Mouse (Mus musculus) gastrocnemius, adult 18-20 months (tissue): ENCODE data around the gene Fzd7. TPM values are rescaled to one million over a fixed set of nuclear protein-coding genes. Genes with fewer than 3 reads are reported as not detected.
A peak's percentile ranks its signal among the peaks of the same experiment; 100 is the strongest.
"Not testable (repeated sequence)": the region's sequence is repeated elsewhere in the genome, so short reads cannot be mapped to it uniquely, and the experiment has no call there.

ENCODE experiments used
- DNase-seq: peaks from one replicate; pipeline ENCODE4 v3.0.0; 2021; ENCODE audit warnings: low spot score
- long read RNA-seq, 2 experiments: library from polyadenylated mRNA; stranded (forward); transcript quantifications; one replicate each; pipeline ENCODE4 v2.0.0; 2021
- total RNA-seq, 2 experiments: library from RNA; stranded (reverse); gene quantifications; 2 replicates each; pipeline ENCODE4 v1.2.3; 2021

The Fzd7 gene
- 10 to 100 TPM; 25.9 to 52.4 TPM for total RNA-seq
- long read RNA-seq, experiment 1, full-length matches to known transcripts, result 19 of 20 reads
- long read RNA-seq, experiment 1, partial matches to known transcripts, result 0 of 20 reads
- long read RNA-seq, experiment 1, other reads (novel, unspliced or antisense), result 1 of 20 reads
- long read RNA-seq, experiment 2, full-length matches to known transcripts, result 36 of 37 reads
- long read RNA-seq, experiment 2, partial matches to known transcripts, result 0 of 37 reads
- long read RNA-seq, experiment 2, other reads (novel, unspliced or antisense), result 1 of 37 reads

- DNase-seq, result peak; percentile 72
These were observed at the start of gene Fzd7 for GRCm38 (mm10) chr1:59482331-59482695. Gene Fzd7 (plus strand): TSS chr1:59482424.

- no peak for DNase-seq
These were observed 48.9 kb upstream of the Fzd7 start for GRCm38 (mm10) chr1:59433296-59433695.

GRCm38 (mm10) chr1:59434071-59434470 lies 48.2 kb upstream of the Fzd7 start:
- peak; percentile 64 for DNase-seq

DNA sequence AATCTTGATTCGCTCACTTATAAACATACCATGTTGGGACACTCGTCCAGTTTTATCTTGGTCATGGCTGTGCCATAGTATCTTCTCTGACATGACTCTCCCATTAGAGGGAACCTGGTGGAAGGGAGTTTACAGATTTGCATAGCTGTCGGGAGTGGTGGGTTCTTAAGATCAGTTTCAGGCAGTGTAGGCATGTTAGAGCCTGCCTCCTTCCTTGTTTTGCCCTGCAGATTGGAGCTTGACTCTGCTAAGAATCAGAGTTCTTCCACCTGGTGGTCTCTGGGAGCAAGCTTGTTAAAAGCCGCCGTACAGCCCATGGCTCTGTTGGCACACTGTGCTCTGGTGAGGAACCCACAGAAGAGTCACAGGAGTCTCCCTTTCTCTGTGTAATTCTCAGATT lies 47.0 kb upstream of the Fzd7 start:
- no peak for DNase-seq

- DNase-seq, result no peak
These were observed 45.9 kb upstream of the Fzd7 start for GRCm38 (mm10) chr1:59436321-59436720.

- no peak for DNase-seq
These were observed 44.3 kb upstream of the Fzd7 start for GRCm38 (mm10) chr1:59437927-59438326.

DNA sequence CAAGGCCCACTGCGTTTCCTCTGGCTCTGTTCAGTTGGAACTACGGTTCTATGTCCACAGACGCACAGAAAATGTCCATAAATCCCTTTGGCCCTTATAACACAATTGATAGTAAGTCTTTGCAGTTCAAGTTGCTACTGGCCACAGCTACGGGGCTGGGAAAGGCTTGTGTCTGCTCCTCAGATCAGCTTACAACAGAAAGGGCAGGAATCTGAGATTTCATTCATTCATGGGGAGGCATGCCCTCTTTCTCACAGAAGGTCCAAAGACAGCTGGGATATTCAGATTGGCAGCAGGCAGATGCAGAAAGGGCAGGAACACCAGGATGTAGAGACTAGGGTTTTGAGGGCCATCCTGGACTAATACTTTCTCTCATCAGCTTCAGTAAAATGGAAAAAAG lies 43.9 kb upstream of the Fzd7 start:
- DNase-seq, result no peak

DNA sequence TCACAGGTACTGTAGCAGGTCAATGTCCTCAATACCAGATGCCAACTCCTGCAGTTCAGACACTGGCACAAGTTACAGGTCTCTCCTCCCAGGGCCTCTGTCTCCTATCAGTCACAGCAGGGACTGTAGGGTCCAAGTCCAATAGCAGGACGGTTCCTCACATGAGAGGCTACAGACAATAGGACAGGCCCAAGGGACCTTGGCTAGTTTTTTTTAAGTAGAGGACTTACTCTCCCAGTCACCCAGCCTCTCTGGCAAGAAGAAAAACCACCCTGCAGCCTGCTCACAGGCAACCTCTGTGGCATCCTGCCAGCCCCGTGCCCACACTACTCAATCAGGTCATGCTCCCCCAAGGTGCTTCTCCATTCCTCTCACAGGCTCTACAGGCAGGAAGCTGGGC lies 43.0 kb upstream of the Fzd7 start:
- DNase-seq, result no peak

DNA sequence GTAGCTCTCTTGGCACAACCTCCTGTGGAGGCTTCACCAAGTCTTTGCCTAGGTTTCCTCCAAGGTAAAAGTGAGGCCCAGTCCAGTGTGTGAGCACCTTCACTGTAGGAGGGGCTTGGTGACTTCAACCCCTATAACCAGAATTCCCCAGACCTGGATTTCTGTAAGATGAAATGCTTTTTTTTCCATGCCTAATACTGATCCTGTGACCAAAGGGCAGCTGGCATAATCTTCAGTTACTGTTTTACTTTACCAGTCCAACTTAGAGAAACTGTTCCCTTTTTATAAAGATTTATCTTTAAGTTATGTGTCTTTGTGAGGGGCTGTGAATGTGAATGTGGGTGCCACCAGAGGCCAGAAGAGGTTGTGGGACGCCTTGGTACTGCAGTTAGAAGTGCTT lies 42.3 kb upstream of the Fzd7 start:
- no peak for DNase-seq

DNA sequence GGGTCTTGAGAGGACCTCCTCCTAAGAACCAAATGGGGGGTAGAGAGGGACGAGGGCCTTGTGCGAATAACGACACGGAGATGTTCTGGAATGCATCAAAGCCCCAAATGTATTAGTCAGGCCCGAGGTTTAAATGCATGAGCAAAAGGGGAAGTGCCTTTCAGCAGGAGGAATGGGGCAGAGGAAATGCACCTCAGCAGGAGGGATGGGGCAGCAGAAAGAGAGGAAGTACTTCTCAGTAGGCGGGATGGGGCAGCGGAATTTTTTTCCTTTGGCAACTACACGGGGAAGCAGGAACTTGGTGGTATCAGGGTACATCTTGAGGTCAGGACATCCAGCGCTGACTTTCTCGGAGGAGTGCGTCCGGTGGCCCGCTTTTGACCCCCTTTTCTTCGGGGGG lies 39.5 kb upstream of the Fzd7 start:
- not testable (repeated sequence) for DNase-seq

- DNase-seq, result no peak
These were observed 38.0 kb upstream of the Fzd7 start for GRCm38 (mm10) chr1:59444127-59444660.

- no peak for DNase-seq
These were observed 37.0 kb upstream of the Fzd7 start for GRCm38 (mm10) chr1:59445242-59445641.

DNA sequence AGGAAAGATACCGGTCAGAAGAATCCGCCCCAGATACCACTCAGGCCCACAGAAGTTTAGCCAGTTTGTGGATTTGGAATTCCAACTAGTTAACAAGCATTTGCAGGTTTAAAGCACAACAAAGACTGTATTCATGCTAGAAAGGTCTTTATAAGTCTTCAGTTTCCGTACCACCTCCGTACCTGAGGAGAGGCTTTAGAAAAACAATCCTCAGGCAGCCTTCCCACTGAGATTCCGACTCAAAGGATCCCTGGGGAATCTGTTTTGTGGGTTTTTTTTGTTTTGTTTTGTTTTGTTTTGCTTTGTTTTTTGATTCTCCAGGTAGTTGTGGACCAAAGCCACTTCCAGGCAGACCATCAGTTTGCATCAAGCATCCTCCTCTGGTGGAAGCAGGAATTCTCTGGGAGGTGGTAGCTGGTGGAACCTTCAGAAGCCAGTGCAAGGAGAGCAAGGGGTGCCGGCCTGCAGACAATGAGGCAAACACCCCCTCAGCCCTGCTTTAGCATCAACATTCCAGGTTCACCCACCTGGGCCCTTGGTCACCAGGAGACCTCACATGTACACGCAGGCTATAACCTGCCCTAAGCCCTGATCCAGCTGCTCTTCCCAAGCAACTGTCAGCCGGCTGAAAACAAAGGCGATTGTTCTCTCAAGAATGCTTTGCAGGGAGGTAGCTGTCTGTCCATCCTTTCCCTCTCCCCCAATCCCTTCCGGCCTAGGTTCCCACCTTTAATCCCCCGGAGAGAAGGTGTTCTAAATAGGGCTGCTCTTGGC lies 33.5 kb upstream of the Fzd7 start:
- DNase-seq, result no peak

DNA sequence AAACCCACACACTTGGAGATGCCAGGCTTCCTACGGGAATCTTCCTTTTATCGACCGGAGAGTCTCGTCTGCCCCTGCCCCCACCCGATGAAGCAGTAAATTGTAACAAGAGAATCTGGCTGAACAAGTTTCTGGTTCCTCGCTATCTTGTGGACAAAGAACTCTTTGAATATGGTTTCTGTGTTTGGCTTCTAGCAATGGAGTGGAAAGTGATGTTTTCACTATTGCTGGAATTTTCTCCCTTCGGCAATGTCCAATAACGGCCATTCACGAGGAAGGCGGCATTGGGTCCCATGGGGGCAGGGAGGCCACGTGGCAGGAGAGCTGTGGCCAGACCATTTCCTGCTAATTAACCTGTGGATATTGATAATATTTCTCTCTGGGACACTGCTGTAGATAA lies 32.8 kb upstream of the Fzd7 start:
- no peak for DNase-seq

DNA sequence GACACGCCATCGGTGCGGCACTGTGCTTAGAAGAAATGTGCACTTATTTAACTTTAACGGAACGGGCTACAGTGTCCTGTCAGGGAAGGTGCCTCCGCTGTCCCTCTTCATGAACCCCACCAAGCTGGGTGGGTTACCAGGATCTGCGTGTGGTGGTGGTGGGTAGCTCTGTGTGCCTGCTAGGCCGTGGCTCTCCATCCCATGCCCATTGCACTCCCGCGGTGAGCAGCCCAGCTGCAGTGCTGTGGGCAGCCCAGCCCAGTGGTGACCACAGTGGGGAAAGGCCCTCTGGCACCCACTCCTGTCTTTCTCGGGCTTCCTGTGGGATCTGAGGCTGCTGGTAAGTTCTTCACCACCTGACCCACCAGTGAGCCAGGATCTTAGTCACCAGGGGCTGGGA lies 31.3 kb upstream of the Fzd7 start:
- no peak for DNase-seq

DNA sequence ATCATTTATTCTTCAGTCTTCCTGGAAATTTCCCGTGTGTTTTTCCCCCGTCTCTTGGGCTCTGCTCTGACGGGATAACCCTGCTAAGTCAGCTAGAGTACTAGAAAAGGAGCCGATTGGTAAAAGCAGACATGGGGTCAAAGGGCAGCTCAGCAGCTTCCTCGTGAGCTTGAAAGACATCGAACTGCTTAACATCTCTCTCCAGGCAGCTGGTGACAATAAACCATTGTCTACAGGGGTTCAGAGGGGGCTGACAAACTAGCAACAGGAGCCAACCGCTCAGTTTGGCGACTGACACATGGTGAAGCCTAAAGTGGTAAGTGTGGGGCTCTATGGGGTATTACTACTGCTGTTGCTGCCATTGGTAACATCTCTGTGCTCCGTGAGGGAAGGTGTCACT lies 30.6 kb upstream of the Fzd7 start:
- no peak for DNase-seq

- no peak for DNase-seq
These were observed 25.4 kb upstream of the Fzd7 start for GRCm38 (mm10) chr1:59456825-59457224.

GRCm38 (mm10) chr1:59457873-59458272 lies 24.4 kb upstream of the Fzd7 start:
- no peak for DNase-seq

DNA sequence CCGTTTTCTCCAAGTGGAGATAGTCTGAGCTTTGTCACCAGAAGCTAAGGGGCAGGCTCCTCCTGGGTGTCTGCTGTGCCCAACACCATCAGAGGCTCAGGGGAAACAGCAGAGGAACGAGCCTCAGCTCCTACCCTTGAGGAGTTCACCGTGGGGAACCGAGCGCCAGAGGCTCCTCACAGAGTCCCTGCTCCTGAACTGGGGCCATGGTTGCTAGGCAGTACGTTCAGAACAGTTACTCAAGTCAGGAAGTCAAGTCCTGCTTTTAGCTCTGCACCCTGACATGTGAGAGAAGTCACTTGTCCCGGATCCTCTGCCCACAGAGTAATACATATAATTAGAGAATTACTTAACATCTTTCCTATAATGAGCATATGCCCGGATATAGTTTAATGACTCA lies 23.3 kb upstream of the Fzd7 start:
- peak; percentile 81 for DNase-seq

DNA sequence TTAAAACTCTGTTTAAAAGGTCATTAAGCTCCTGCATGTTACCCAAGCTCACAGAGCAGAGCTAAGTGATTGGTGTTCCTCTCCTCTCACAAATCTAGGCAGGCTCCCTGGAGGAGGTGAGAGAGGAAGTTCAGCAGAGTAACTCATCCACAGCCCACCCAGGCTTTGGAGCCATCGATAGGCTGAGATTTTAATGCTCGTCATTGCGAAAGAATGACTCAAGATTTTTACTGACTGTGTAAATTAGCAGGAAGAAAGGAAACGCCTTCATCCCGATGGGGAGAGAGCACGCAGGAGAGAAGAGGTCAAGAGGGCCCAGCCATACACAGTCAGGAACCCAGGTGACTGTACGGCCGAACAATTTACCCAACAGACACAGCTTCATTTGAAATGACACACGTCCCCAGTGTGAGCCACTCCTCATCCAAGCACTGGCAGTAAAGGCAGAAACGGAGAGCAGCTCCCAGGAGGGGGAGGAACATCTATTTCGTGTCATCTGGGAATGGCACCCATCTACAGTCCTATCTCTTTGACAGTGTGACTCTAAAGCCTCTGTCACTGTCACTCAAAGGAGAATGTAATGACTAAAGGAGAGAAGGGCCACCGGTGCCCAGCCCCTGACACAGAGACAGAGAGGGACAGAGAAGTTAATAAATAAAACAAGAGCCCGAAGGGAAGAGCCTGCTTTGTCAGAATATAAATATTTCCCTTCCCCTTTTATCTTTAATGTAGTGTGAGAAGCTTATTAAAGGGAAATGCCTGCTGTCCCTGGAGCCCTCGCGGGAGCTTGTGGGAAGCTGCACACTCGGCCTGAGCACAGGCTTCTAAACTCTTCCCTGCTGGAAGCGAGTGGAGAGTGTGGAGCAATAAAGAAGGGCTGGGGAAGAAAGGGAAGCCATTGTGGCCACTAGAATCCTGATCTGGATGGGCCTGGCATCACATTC lies 17.3 kb upstream of the Fzd7 start:
- DNase-seq, result no peak

- no peak for DNase-seq
These were observed 16.6 kb upstream of the Fzd7 start for GRCm38 (mm10) chr1:59465640-59466008.

DNA sequence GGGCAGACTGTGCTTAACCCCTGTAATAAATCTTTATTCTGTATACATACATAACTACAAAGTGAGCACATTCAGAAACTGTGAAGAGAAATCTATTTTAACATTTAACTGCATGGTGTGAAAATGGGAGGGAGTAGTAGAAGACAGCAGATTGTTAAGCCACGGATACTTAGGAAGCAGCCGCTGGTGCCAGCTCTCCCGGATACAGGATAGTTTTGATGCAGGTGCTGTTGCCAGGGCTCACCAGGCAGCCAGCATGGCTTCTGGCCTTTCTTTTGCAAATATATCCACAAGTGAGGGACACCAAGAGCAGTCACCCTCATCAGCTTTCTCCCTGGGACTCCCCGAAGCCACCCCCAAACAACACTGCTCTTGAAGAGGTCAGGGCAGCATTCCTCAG lies 13.1 kb upstream of the Fzd7 start:
- DNase-seq, result no peak
